Mouse (Mus musculus): ENCODE results near the gene Gm21970. TPM values are rescaled to one million over a fixed set of nuclear protein-coding genes. Genes with fewer than 3 reads are reported as not detected.

The Gm21970 gene
- polyA plus RNA-seq, 1 experiment, result not detected

- Histone ChIP-seq H3K4me3 (ENCODE audit: extremely low read depth, insufficient read depth, insufficient read length) (peak overlapping the region; percentile 67), H3K27me3 (ENCODE audit: control insufficient read depth, insufficient read depth, low read length) (no peaks in the 10 kb centered on the region), H3K27ac (ENCODE audit: insufficient read depth, low read length) (peak overlapping the region; percentile 87), H3K36me3 (ENCODE audit: control insufficient read depth, insufficient read depth, low read length) (no peaks in the 10 kb centered on the region), H3K4me1 (ENCODE audit: control insufficient read depth, insufficient read depth, insufficient read length) (peaks cover 15% of the 10 kb centered on the region; the same call in 1 of the 2 replicates)
- WGBS, result under 1% methylated on average over 44 of the region's 44 CpGs
- peak; percentile 83 to 88 for DNase-seq (ENCODE audit: low read depth in 1 of 2, low spot score in 2 of 2)
- TF ChIP-seq CTCF (IDR thresholded peaks at IDR 0.05; ENCODE audit: extremely low read depth, insufficient read depth, insufficient read length, insufficient replicate concordance) (no peak), POLR2A (IDR thresholded peaks at IDR 0.05; ENCODE audit: low read depth, low read length) (peak; percentile 77)
Observed at GRCm38 (mm10) chr16:91464594-91465504, 73.3 kb downstream of the Gm21970 start.

GRCm38 (mm10) chr16:91465505-91466240 is 74.2 kb downstream of the Gm21970 start:
- no peak for DNase-seq (ENCODE audit: low read depth in 1 of 2, low spot score in 2 of 2)
- peaks cover 9% of the 10 kb centered on the region; the same call in 1 of the 2 replicates for H3K4me1 ChIP-seq (ENCODE audit: control insufficient read depth, insufficient read depth, insufficient read length)
- no peaks in the 10 kb centered on the region for H3K36me3 ChIP-seq (ENCODE audit: control insufficient read depth, insufficient read depth, low read length)
- 51% methylated on average over 13 of the region's 13 CpGs for WGBS
- no peak for TF ChIP-seq CTCF (IDR thresholded peaks at IDR 0.05; ENCODE audit: extremely low read depth, insufficient read depth, insufficient read length, insufficient replicate concordance)
- no peak for TF ChIP-seq POLR2A (IDR thresholded peaks at IDR 0.05; ENCODE audit: low read depth, low read length)
- H3K27me3 ChIP-seq (ENCODE audit: control insufficient read depth, insufficient read depth, low read length), result no peaks in the 10 kb centered on the region
- H3K27ac ChIP-seq (ENCODE audit: insufficient read depth, low read length), result peak overlapping the region; percentile 72; the same call in 1 of the 2 replicates
- H3K4me3 ChIP-seq (ENCODE audit: extremely low read depth, insufficient read depth, insufficient read length), result peak overlapping the region; percentile 67

GRCm38 (mm10) chr16:91466566-91466965 is 75.0 kb downstream of the Gm21970 start:
- no peak for DNase-seq (ENCODE audit: low read depth in 1 of 2, low spot score in 2 of 2)

More at GRCm38 (mm10) chr16:91466566-91466965, 75.0 kb downstream of the Gm21970 start:
- H3K27me3 ChIP-seq (ENCODE audit: control insufficient read depth, insufficient read depth, low read length), result no peaks in the 10 kb centered on the region
- no peak overlapping the region for H3K4me3 ChIP-seq (ENCODE audit: extremely low read depth, insufficient read depth, insufficient read length)
- H3K36me3 ChIP-seq (ENCODE audit: control insufficient read depth, insufficient read depth, low read length), result no peaks in the 10 kb centered on the region
- no peak for TF ChIP-seq POLR2A (IDR thresholded peaks at IDR 0.05; ENCODE audit: low read depth, low read length)
- no peak for TF ChIP-seq CTCF (IDR thresholded peaks at IDR 0.05; ENCODE audit: extremely low read depth, insufficient read depth, insufficient read length, insufficient replicate concordance)
- no peak overlapping the region for H3K27ac ChIP-seq (ENCODE audit: insufficient read depth, low read length)
- WGBS, result 74% methylated on average over 6 of the region's 6 CpGs
- H3K4me1 ChIP-seq (ENCODE audit: control insufficient read depth, insufficient read depth, insufficient read length), result peaks cover 7% of the 10 kb centered on the region; the same call in 1 of the 2 replicates

Other genes starting within 250 kb of the Gm21970 start
- 0.04 and 0.09 TPM in 2 replicates for gene Olig2, start 166.3 kb upstream of the Gm21970 start, polyA plus RNA-seq (2012; rRNA removed)
- 0.21 TPM in 1 of 2 replicates, not detected in the other for gene Olig1, start 121.9 kb upstream of the Gm21970 start, polyA plus RNA-seq (2012; rRNA removed)
- 59.6 and 73.8 TPM in 2 replicates for gene Ifnar2, start 18.9 kb upstream of the Gm21970 start, polyA plus RNA-seq (2012; rRNA removed)
- gene Il10rb, start 14.4 kb downstream of the Gm21970 start, polyA plus RNA-seq (2012; rRNA removed), result 40.0 and 43.8 TPM in 2 replicates
- gene Ifnar1, start 93.5 kb downstream of the Gm21970 start, polyA plus RNA-seq (2012; rRNA removed), result 22.3 and 25.4 TPM in 2 replicates
- 18.7 and 36.7 TPM in 2 replicates for gene Ifngr2, start 155.4 kb downstream of the Gm21970 start, polyA plus RNA-seq (2012; rRNA removed)
- 19.6 and 21.2 TPM in 2 replicates for gene Tmem50b, start 206.1 kb downstream of the Gm21970 start, polyA plus RNA-seq (2012; rRNA removed)
- gene Dnajc28, start 227.3 kb downstream of the Gm21970 start, polyA plus RNA-seq (2012; rRNA removed), result 0.39 and 0.42 TPM in 2 replicates